Mouse (Mus musculus) MEL (cell line): ENCODE results near the gene Actr2.

Experiments used
- MXI1 ChIP-seq: IDR thresholded peaks from 2 replicates; pipeline ENCODE4 v1.6.1; 2011; ENCODE audit warnings: mild to moderate bottlenecking, low read depth, low read length, improper control_type of control experiment
- TAL1 ChIP-seq: IDR thresholded peaks from 2 replicates; pipeline ENCODE4 v1.6.1; 2012; ENCODE audit warnings: mild to moderate bottlenecking, inconsistent platforms, low read length, moderate library complexity, mixed read lengths

- TF ChIP-seq MXI1 = no peak
- TF ChIP-seq TAL1 = no peak
These were observed 12.7 kb upstream of the Actr2 start for GRCm38 (mm10) chr11:20125423-20125822.
